Mouse (Mus musculus): ENCODE measurements around the gene Sptssa. TPM values are rescaled to one million over a fixed set of nuclear protein-coding genes. Genes with fewer than 3 reads are reported as not detected.

Gene Sptssa
- total and polyA plus RNA-seq, 2 experiments from 2014 or later = 66.0 to 222 TPM

GRCm38 (mm10) chr12:54657226-54657625, 853 bp upstream of the Sptssa start:
- Histone ChIP-seq H3K36me3 (ENCODE audit: insufficient read depth, low read length) (no peaks in the 10 kb centered on the region), H3K27ac (peak overlapping the region; percentile 86; the same call in 1 of the 2 replicates), H3K4me2 (ENCODE audit: low read depth, low read length) (peak overlapping the region; percentile 71), H3K4me1 (ENCODE audit: insufficient read depth, low read length) (peaks cover 5% of the 10 kb centered on the region; the same call in 1 of the 2 replicates), H3K9me3 (ENCODE audit: low read length) (no peaks in the 10 kb centered on the region), H3K4me3 (ENCODE audit: low read length) (peak overlapping the region; percentile 66), H3K9ac (replicated peaks; ENCODE audit: low read length) (no peak overlapping the region), H3K27me3 (ENCODE audit: insufficient read depth, low read length) (no peaks in the 10 kb centered on the region)
- WGBS = 52% methylated on average over 2 of the region's 2 CpGs
- TF ChIP-seq CTCF (IDR thresholded peaks at IDR 0.05; ENCODE audit: low read depth) = no peak
- DNase-seq (ENCODE audit: low spot score) = no peak
- no peak for ATAC-seq

GRCm38 (mm10) chr12:54656039-54656395, 356 bp downstream of the Sptssa start:
- H3K36me3 ChIP-seq (ENCODE audit: insufficient read depth, low read length) = no peaks in the 10 kb centered on the region
- peak overlapping the region; percentile 86 for H3K27ac ChIP-seq
- ATAC-seq (no peak; the same call in 1 of the 2 replicates), DNase-seq (ENCODE audit: low spot score) (peak; percentile 62)
- TF ChIP-seq CTCF (IDR thresholded peaks at IDR 0.05; ENCODE audit: low read depth) = no peak
- H3K4me2 ChIP-seq (ENCODE audit: low read depth, low read length) = peak overlapping the region; percentile 71
- peak overlapping the region; percentile 81 for H3K9ac ChIP-seq (replicated peaks; ENCODE audit: low read length)
- no peaks in the 10 kb centered on the region for H3K27me3 ChIP-seq (ENCODE audit: insufficient read depth, low read length)
- H3K4me3 ChIP-seq (ENCODE audit: low read length) = peak overlapping the region; percentile 66
- no peaks in the 10 kb centered on the region for H3K9me3 ChIP-seq (ENCODE audit: low read length)
- H3K4me1 ChIP-seq (ENCODE audit: insufficient read depth, low read length) = peaks cover 5% of the 10 kb centered on the region; the same call in 1 of the 2 replicates
- WGBS = under 1% methylated on average over 22 of the region's 22 CpGs

GRCm38 (mm10) chr12:54655292-54656038, 908 bp downstream of the Sptssa start:
- Histone ChIP-seq H3K27me3 (ENCODE audit: insufficient read depth, low read length) (no peaks in the 10 kb centered on the region), H3K4me2 (ENCODE audit: low read depth, low read length) (peak overlapping the region; percentile 71), H3K9ac (replicated peaks; ENCODE audit: low read length) (peak overlapping the region; percentile 81), H3K4me3 (ENCODE audit: low read length) (peak overlapping the region; percentile 66), H3K36me3 (ENCODE audit: insufficient read depth, low read length) (no peaks in the 10 kb centered on the region), H3K4me1 (ENCODE audit: insufficient read depth, low read length) (peaks cover 5% of the 10 kb centered on the region; the same call in 1 of the 2 replicates), H3K9me3 (ENCODE audit: low read length) (no peaks in the 10 kb centered on the region), H3K27ac (peak overlapping the region; percentile 86)
- ATAC-seq (no peak), DNase-seq (ENCODE audit: low spot score) (no peak)
- 19% methylated on average over 16 of the region's 16 CpGs for WGBS
- no peak for TF ChIP-seq CTCF (IDR thresholded peaks at IDR 0.05; ENCODE audit: low read depth)

- H3K9ac ChIP-seq (replicated peaks; ENCODE audit: low read length) = peak overlapping the region; percentile 81; the same call in 1 of the 2 replicates
- no peak for DNase-seq (ENCODE audit: low spot score)
Observed at GRCm38 (mm10) chr12:54654741-54655140, 1.6 kb downstream of the Sptssa start.

GRCm38 (mm10) chr12:54654141-54654540, 2.2 kb downstream of the Sptssa start:
- ATAC-seq = no peak
- no peak overlapping the region for H3K27ac ChIP-seq
- 78% methylated on average over 4 of the region's 4 CpGs for WGBS

More at GRCm38 (mm10) chr12:54654741-54655140, 1.6 kb downstream of the Sptssa start:
- TF ChIP-seq CTCF (IDR thresholded peaks at IDR 0.05; ENCODE audit: low read depth) = no peak
- Histone ChIP-seq H3K4me3 (ENCODE audit: low read length) (peak overlapping the region; percentile 66; the same call in 1 of the 2 replicates), H3K27me3 (ENCODE audit: insufficient read depth, low read length) (no peaks in the 10 kb centered on the region), H3K36me3 (ENCODE audit: insufficient read depth, low read length) (no peaks in the 10 kb centered on the region), H3K4me1 (ENCODE audit: insufficient read depth, low read length) (peaks cover 5% of the 10 kb centered on the region; the same call in 1 of the 2 replicates), H3K9me3 (ENCODE audit: low read length) (no peaks in the 10 kb centered on the region), H3K27ac (no peak overlapping the region), H3K4me2 (ENCODE audit: low read depth, low read length) (peak overlapping the region; percentile 71)
- ATAC-seq = no peak
- WGBS = 90% methylated on average over 1 of the region's 1 CpGs

GRCm38 (mm10) chr12:54652346-54652745, 4.0 kb downstream of the Sptssa start:
- ATAC-seq = no peak
- H3K27ac ChIP-seq = no peak overlapping the region; the same call in 1 of the 2 replicates
- H3K4me2 ChIP-seq (ENCODE audit: low read depth, low read length) = 0 out of 2 replicates have a peak overlapping the region, but pooled peaks have one; percentile 1
- no peak overlapping the region for H3K9ac ChIP-seq (replicated peaks; ENCODE audit: low read length)
- peaks cover 5% of the 10 kb centered on the region; the same call in 1 of the 2 replicates for H3K4me1 ChIP-seq (ENCODE audit: insufficient read depth, low read length)
- no peak overlapping the region for H3K4me3 ChIP-seq (ENCODE audit: low read length)
- no peak for TF ChIP-seq CTCF (IDR thresholded peaks at IDR 0.05; ENCODE audit: low read depth)
- no peaks in the 10 kb centered on the region for H3K27me3 ChIP-seq (ENCODE audit: insufficient read depth, low read length)
- no peaks in the 10 kb centered on the region for H3K36me3 ChIP-seq (ENCODE audit: insufficient read depth, low read length)
- DNase-seq (ENCODE audit: low spot score) = no peak
- no peaks in the 10 kb centered on the region for H3K9me3 ChIP-seq (ENCODE audit: low read length)
- WGBS = 79% methylated on average over 12 of the region's 12 CpGs

More at GRCm38 (mm10) chr12:54654141-54654540, 2.2 kb downstream of the Sptssa start:
- H3K9me3 ChIP-seq (ENCODE audit: low read length) = no peaks in the 10 kb centered on the region
- no peaks in the 10 kb centered on the region for H3K27me3 ChIP-seq (ENCODE audit: insufficient read depth, low read length)
- TF ChIP-seq CTCF (IDR thresholded peaks at IDR 0.05; ENCODE audit: low read depth) = no peak
- H3K4me2 ChIP-seq (ENCODE audit: low read depth, low read length) = peak overlapping the region; percentile 71
- no peak for DNase-seq (ENCODE audit: low spot score)
- H3K4me3 ChIP-seq (ENCODE audit: low read length) = no peak overlapping the region
- peaks cover 5% of the 10 kb centered on the region; the same call in 1 of the 2 replicates for H3K4me1 ChIP-seq (ENCODE audit: insufficient read depth, low read length)
- H3K36me3 ChIP-seq (ENCODE audit: insufficient read depth, low read length) = no peaks in the 10 kb centered on the region
- no peak overlapping the region for H3K9ac ChIP-seq (replicated peaks; ENCODE audit: low read length)

All from hindbrain, postnatal 0 days (tissue).